Mouse (Mus musculus): Measurements from ENCODE around the gene Egfl7. TPM values are rescaled to one million over a fixed set of nuclear protein-coding genes. Genes with fewer than 3 reads are reported as not detected.

Gene Egfl7
- polyA plus RNA-seq, 1 experiment from 2014 or later, result 88.5 TPM

MicroRNA genes within 50 kb of the gene (microRNA counts, 519-probe panel; counts per million panel counts)
- 4,577 counts per million, percentile 92 among the panel's probes with 10 or more counts for microRNA mmu-miR-126-3p
- microRNA mmu-miR-126-5p, result 3,456 counts per million, percentile 78 among the panel's probes with 10 or more counts

Small RNAs within 50 kb of the gene (microRNA-seq; reads per million reads assigned to microRNA genes)
- gene Mir126a, result not detected
- not detected for gene Mir126b

Other genes with a start within 250 kb of the Egfl7 start
- gene Dnlz, start 227.9 kb upstream of the Egfl7 start, polyA plus RNA-seq (2015; fragmentation: Nextera tagmentation; extraction: Ambion mirVana), result 31.4 and 32.1 TPM in 2 replicates
- gene Card9, start 219.1 kb upstream of the Egfl7 start, polyA plus RNA-seq (2015; fragmentation: Nextera tagmentation; extraction: Ambion mirVana), result 0.81 and 1.3 TPM in 2 replicates
- 33.9 and 38.9 TPM in 2 replicates for gene Snapc4, start 199.4 kb upstream of the Egfl7 start, polyA plus RNA-seq (2015; fragmentation: Nextera tagmentation; extraction: Ambion mirVana)
- 142 and 153 TPM in 2 replicates for gene Entr1, start 190.7 kb upstream of the Egfl7 start, polyA plus RNA-seq (2015; fragmentation: Nextera tagmentation; extraction: Ambion mirVana)
- 92.3 and 98.7 TPM in 2 replicates for gene Pmpca, start 190.7 kb upstream of the Egfl7 start, polyA plus RNA-seq (2015; fragmentation: Nextera tagmentation; extraction: Ambion mirVana)
- gene Inpp5e, start 170.8 kb upstream of the Egfl7 start, polyA plus RNA-seq (2015; fragmentation: Nextera tagmentation; extraction: Ambion mirVana), result 24.2 and 24.5 TPM in 2 replicates
- gene Sec16a, start 134.8 kb upstream of the Egfl7 start, polyA plus RNA-seq (2015; fragmentation: Nextera tagmentation; extraction: Ambion mirVana), result 22.7 and 27.9 TPM in 2 replicates
- 17.3 and 17.8 TPM in 2 replicates for gene Notch1, start 63.4 kb upstream of the Egfl7 start, polyA plus RNA-seq (2015; fragmentation: Nextera tagmentation; extraction: Ambion mirVana)
- gene Gm20532, start 6.6 kb downstream of the Egfl7 start, polyA plus RNA-seq (2015; fragmentation: Nextera tagmentation; extraction: Ambion mirVana), result not detected in 2 replicates
- 23.4 and 25.2 TPM in 2 replicates for gene Agpat2, start 24.4 kb downstream of the Egfl7 start, polyA plus RNA-seq (2015; fragmentation: Nextera tagmentation; extraction: Ambion mirVana)
- gene Fam69b, start 48.4 kb downstream of the Egfl7 start, polyA plus RNA-seq (2015; fragmentation: Nextera tagmentation; extraction: Ambion mirVana), result 65.6 and 66.6 TPM in 2 replicates
- gene Lcn4, start 91.3 kb downstream of the Egfl7 start, polyA plus RNA-seq (2015; fragmentation: Nextera tagmentation; extraction: Ambion mirVana), result not detected in 2 replicates

All from embryonic facial prominence, embryonic 13.5 days (tissue).